Mouse (Mus musculus) forebrain, embryonic 15.5 days (tissue): ENCODE results near the gene Cd46. TPM values are rescaled to one million over a fixed set of nuclear protein-coding genes. Genes with fewer than 3 reads are reported as not detected.

ENCODE experiments used
- ATAC-seq: fragments of 200-750 bp; cut with Nextera tagmentation; replicated peaks from 2 replicates; pipeline ENCODE4 v1.8.0; 2017; ENCODE audit warnings: mild to moderate bottlenecking, moderate TSS enrichment, moderate library complexity
- H3K27ac ChIP-seq: fragments of 300-500 bp; sonication (generic); replicated peaks from 2 replicates; pipeline ENCODE4 v1.5.1; 2015; ENCODE audit warnings: mild to moderate bottlenecking, inconsistent platforms
- H3K27me3 ChIP-seq: fragments of 300-500 bp; sonication (generic); 2 replicates; pipeline ENCODE4 v1.6.1; 2015; ENCODE audit warnings: inconsistent platforms
- H3K36me3 ChIP-seq: fragments of 300-500 bp; sonication (generic); 2 replicates; pipeline ENCODE4 v1.6.1; 2015; ENCODE audit warnings: mild to moderate bottlenecking, inconsistent platforms
- H3K4me1 ChIP-seq: fragments of 300-500 bp; sonication (generic); 2 replicates; pipeline ENCODE4 v1.6.1; 2015; ENCODE audit warnings: inconsistent platforms
- H3K4me2 ChIP-seq: fragments of 300-500 bp; sonication (generic); replicated peaks from 2 replicates; pipeline ENCODE4 v1.6.1; 2015; ENCODE audit warnings: mild to moderate bottlenecking, inconsistent platforms
- H3K4me3 ChIP-seq: fragments of 300-500 bp; sonication (generic); 2 replicates; pipeline ENCODE4 v1.5.1; 2015; ENCODE audit warnings: mild to moderate bottlenecking, inconsistent platforms
- H3K9ac ChIP-seq: fragments of 300-500 bp; sonication (generic); replicated peaks from 2 replicates; pipeline ENCODE4 v1.6.1; 2015; ENCODE audit warnings: mild to moderate bottlenecking, inconsistent platforms
- H3K9me3 ChIP-seq: fragments of 300-500 bp; sonication (generic); 2 replicates; pipeline ENCODE4 v1.6.1; 2016; ENCODE audit warnings: inconsistent platforms
- WGBS: fragments of 180-500 bp; shearing (Covaris S2); methylation state at CpG from one replicate; pipeline ENCODE4 v1.1.7; 2015; ENCODE audit warnings: mixed read lengths; 5-methylcytosine and 5-hydroxymethylcytosine counted together
- polyA plus RNA-seq: library from polyadenylated mRNA; unstranded; fragments of >200 nt; fragmentation: Nextera tagmentation; extraction: Ambion mirVana; gene quantifications from 2 replicates; pipeline ENCODE4 v1.2.1, GENCODE M21; 2015

Cd46 gene
- polyA plus RNA-seq, 1 experiment from 2014 or later: 1.2 TPM

DNA sequence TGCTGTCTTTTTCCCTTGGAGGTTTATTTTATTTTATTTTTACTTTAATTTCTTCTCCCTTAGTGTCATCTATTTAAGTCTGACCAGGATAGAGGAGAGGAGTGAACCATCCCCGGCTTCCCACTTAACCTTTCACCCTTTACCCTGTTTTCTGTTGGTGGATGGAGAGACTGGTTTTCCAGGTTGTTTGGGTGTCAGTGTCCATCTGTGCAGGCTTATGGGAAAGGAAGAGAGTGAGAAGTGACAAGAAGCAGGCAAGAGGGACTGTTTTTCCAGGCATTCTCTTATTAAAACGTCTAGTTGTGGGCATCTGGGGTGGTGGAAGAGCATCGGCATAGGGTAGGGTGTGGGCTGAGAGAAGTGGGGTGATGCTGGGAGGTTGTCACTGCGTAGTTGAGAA lies 74.4 kb downstream of the Cd46 start:
- Histone ChIP-seq H3K27ac (0 out of 2 replicates have a peak overlapping the region, but pooled peaks have one; percentile 72), H3K4me2 (0 out of 2 replicates have a peak overlapping the region, but pooled peaks have one; percentile 40)
- ATAC-seq: no peak

GRCm38 (mm10) chr1:195016811-195017501 lies 75.1 kb downstream of the Cd46 start:
- H3K27me3 ChIP-seq: no peaks in the 10 kb centered on the region
- H3K4me1 ChIP-seq: peaks cover 10% of the 10 kb centered on the region
- no peaks in the 10 kb centered on the region for H3K9me3 ChIP-seq
- peak overlapping the region; percentile 40 for H3K4me2 ChIP-seq
- peak overlapping the region; percentile 19 for H3K4me3 ChIP-seq
- 56% methylated on average over 11 of the region's 11 CpGs for WGBS
- peak overlapping the region; percentile 38; the same call in 1 of the 2 replicates for H3K9ac ChIP-seq
- H3K36me3 ChIP-seq: no peaks in the 10 kb centered on the region
- peak; percentile 85 for ATAC-seq
- peak overlapping the region; percentile 72 for H3K27ac ChIP-seq

More for the DNA sequence above, 74.4 kb downstream of the Cd46 start:
- Histone ChIP-seq H3K36me3 (no peaks in the 10 kb centered on the region), H3K4me1 (peaks cover 10% of the 10 kb centered on the region), H3K4me3 (no peak overlapping the region), H3K27me3 (no peaks in the 10 kb centered on the region), H3K9ac (no peak overlapping the region), H3K9me3 (no peaks in the 10 kb centered on the region)
- WGBS: 85% methylated on average over 4 of the region's 4 CpGs

DNA sequence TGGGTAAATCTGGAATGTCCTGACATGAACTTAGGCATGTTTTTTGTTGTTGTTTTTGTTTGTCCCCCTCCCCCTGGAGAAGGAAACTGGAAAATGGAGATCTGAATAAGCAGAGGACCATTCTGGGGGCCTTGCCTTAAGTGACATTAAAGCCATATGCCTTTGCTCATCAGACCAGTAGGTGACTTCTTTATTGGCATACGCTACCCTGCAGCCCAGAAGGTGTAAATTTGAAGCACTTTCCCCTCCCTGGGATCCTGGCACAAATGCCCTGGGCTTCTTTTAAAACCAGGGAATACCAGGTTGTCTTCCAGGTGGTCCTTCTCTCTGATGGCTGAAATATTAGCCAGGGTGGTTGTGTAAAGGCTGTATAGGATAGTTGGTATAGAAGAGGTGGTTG lies 76.8 kb downstream of the Cd46 start:
- Histone ChIP-seq H3K36me3 (no peaks in the 10 kb centered on the region), H3K27me3 (no peaks in the 10 kb centered on the region), H3K9ac (no peak overlapping the region), H3K4me1 (peaks cover 10% of the 10 kb centered on the region), H3K27ac (no peak overlapping the region), H3K4me2 (no peak overlapping the region), H3K4me3 (no peak overlapping the region), H3K9me3 (no peaks in the 10 kb centered on the region)
- ATAC-seq: no peak
- 87% methylated on average over 1 of the region's 1 CpGs for WGBS

DNA sequence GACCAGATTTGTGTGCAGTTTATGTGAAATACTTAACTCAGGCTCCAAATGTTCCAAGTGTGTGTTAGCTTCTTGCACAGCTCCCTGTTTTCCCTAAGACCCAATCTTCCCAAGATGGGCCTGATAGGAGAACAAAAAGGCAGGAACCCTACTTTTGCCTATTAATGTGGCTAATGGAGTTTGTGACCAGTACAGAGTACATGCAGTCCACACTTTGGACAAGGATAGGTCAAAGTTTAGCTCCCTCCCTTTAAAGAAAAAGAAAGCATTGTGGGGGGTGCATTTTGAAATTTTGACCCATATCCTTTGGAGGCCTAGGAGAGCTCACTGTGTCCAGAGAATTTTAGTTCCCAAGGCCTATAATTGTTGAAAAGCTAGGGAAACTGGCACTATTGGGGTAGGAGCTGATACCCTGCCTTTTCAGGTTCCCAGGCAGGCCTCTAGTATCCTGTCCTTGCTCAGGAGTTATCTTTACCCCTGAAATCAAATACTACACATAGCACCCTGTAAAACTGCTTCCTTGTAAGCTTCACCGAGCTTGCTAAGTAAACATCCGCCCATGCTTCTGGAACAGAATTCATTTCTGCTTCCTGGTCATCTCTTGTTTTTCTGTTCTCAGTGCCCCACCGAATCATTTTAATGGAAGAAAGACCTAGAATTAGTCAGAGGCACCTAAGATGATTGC lies 77.7 kb downstream of the Cd46 start:
- ATAC-seq: no peak
- Histone ChIP-seq H3K9me3 (no peaks in the 10 kb centered on the region), H3K4me3 (no peak overlapping the region), H3K9ac (no peak overlapping the region), H3K4me1 (peaks cover 10% of the 10 kb centered on the region), H3K36me3 (no peaks in the 10 kb centered on the region), H3K27ac (no peak overlapping the region), H3K4me2 (no peak overlapping the region), H3K27me3 (no peaks in the 10 kb centered on the region)
- WGBS: 95% methylated on average over 3 of the region's 3 CpGs

- 87% methylated on average over 2 of the region's 2 CpGs for WGBS
- H3K4me3 ChIP-seq: no peak overlapping the region
These were observed 79.5 kb downstream of the Cd46 start for GRCm38 (mm10) chr1:195012531-195012930.

GRCm38 (mm10) chr1:195006267-195006666 lies 85.8 kb downstream of the Cd46 start:
- no peak overlapping the region for H3K4me3 ChIP-seq
- ATAC-seq: no peak
- H3K9me3 ChIP-seq: no peaks in the 10 kb centered on the region

More at GRCm38 (mm10) chr1:195012531-195012930, 79.5 kb downstream of the Cd46 start:
- H3K9me3 ChIP-seq: no peaks in the 10 kb centered on the region
- H3K36me3 ChIP-seq: no peaks in the 10 kb centered on the region
- H3K27ac ChIP-seq: no peak overlapping the region
- no peaks in the 10 kb centered on the region for H3K27me3 ChIP-seq
- no peak overlapping the region for H3K4me2 ChIP-seq
- no peak overlapping the region for H3K9ac ChIP-seq
- H3K4me1 ChIP-seq: peaks cover 5% of the 10 kb centered on the region
- no peak for ATAC-seq

GRCm38 (mm10) chr1:195004194-195004593 lies 87.9 kb downstream of the Cd46 start:
- WGBS: 82% methylated on average over 1 of the region's 1 CpGs
- no peak for ATAC-seq
- Histone ChIP-seq H3K9ac (no peak overlapping the region), H3K4me2 (no peak overlapping the region), H3K4me3 (no peak overlapping the region), H3K36me3 (no peaks in the 10 kb centered on the region), H3K27ac (no peak overlapping the region), H3K27me3 (no peaks in the 10 kb centered on the region), H3K4me1 (no peaks in the 10 kb centered on the region), H3K9me3 (no peaks in the 10 kb centered on the region)

More at GRCm38 (mm10) chr1:195006267-195006666, 85.8 kb downstream of the Cd46 start:
- H3K27me3 ChIP-seq: no peaks in the 10 kb centered on the region
- no peaks in the 10 kb centered on the region for H3K4me1 ChIP-seq
- H3K4me2 ChIP-seq: no peak overlapping the region
- H3K9ac ChIP-seq: no peak overlapping the region
- H3K36me3 ChIP-seq: no peaks in the 10 kb centered on the region
- H3K27ac ChIP-seq: no peak overlapping the region

- H3K9ac ChIP-seq: no peak overlapping the region
- H3K4me1 ChIP-seq: no peaks in the 10 kb centered on the region
- no peak overlapping the region for H3K4me2 ChIP-seq
- H3K36me3 ChIP-seq: no peaks in the 10 kb centered on the region
- ATAC-seq: no peak
- H3K27me3 ChIP-seq: no peaks in the 10 kb centered on the region
- no peak overlapping the region for H3K4me3 ChIP-seq
- H3K27ac ChIP-seq: no peak overlapping the region
- 84% methylated on average over 4 of the region's 4 CpGs for WGBS
- H3K9me3 ChIP-seq: no peaks in the 10 kb centered on the region
These were observed 88.7 kb downstream of the Cd46 start for GRCm38 (mm10) chr1:195003328-195003727.

DNA sequence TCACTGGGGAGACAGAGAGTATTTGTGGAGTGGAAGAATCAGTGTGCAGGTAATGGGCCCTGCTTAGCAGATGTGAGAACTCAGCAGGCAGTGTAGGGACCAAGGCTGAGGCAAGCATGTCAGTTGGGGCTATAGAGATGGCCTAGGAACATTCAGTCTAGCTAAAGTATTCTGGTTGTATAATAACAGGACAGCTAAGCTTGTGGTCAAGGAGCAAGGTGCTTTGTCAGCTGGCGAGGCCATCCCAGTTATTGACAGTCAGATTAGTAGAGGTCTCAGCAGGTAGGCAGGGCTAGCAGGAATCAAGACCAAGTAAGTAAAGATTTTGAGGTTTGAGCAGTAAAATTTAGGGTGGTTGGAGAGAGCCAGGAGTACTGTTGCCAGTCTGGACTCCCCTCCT lies 93.7 kb downstream of the Cd46 start:
- Histone ChIP-seq H3K36me3 (no peaks in the 10 kb centered on the region), H3K4me2 (no peak overlapping the region), H3K4me1 (no peaks in the 10 kb centered on the region), H3K4me3 (no peak overlapping the region), H3K9me3 (no peaks in the 10 kb centered on the region), H3K9ac (no peak overlapping the region), H3K27me3 (no peaks in the 10 kb centered on the region), H3K27ac (no peak overlapping the region)
- 91% methylated on average over 1 of the region's 1 CpGs for WGBS
- ATAC-seq: no peak

GRCm38 (mm10) chr1:194995196-194995595 lies 96.9 kb downstream of the Cd46 start:
- ATAC-seq: no peak
- Histone ChIP-seq H3K27me3 (no peaks in the 10 kb centered on the region), H3K9me3 (no peaks in the 10 kb centered on the region), H3K36me3 (no peaks in the 10 kb centered on the region), H3K4me3 (no peak overlapping the region), H3K4me2 (no peak overlapping the region), H3K4me1 (no peaks in the 10 kb centered on the region), H3K27ac (no peak overlapping the region), H3K9ac (no peak overlapping the region)
- WGBS: 92% methylated on average over 2 of the region's 2 CpGs

GRCm38 (mm10) chr1:194994262-194994661 lies 97.8 kb downstream of the Cd46 start:
- no peaks in the 10 kb centered on the region for H3K27me3 ChIP-seq
- H3K4me3 ChIP-seq: no peak overlapping the region
- no peak overlapping the region for H3K4me2 ChIP-seq
- WGBS: 79% methylated on average over 5 of the region's 5 CpGs
- ATAC-seq: no peak
- H3K9ac ChIP-seq: no peak overlapping the region
- no peaks in the 10 kb centered on the region for H3K36me3 ChIP-seq
- no peak overlapping the region for H3K27ac ChIP-seq
- no peaks in the 10 kb centered on the region for H3K4me1 ChIP-seq
- no peaks in the 10 kb centered on the region for H3K9me3 ChIP-seq

DNA sequence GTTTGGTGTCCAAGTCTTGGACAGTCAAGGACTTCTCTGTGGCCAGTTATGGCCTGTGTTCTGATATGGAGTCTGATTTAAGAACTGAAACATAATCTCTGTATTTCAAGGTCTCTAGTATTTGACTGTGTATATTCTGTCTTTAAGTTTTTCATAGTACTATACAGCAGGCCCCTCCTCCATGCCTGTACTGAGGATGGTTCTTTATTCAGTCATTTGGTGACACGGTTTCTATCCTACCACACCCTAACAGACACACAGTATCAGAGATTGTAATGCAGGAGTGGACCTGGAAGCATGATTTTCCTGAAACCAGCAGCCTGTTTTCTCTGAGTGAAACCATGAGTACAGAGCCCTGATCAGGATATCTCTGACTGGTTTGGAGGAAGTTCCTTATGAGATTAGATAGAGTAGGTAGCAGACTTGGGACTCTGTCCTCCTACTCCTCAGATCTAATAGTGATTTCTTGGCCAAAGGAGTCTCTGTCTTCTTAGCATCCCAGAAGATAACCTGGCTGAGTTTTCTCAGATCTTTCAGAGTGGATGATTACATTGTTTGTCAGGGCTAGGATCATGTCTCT lies 98.5 kb downstream of the Cd46 start:
- Histone ChIP-seq H3K4me1 (no peaks in the 10 kb centered on the region), H3K4me2 (no peak overlapping the region), H3K27ac (no peak overlapping the region), H3K9me3 (no peaks in the 10 kb centered on the region), H3K4me3 (no peak overlapping the region), H3K9ac (no peak overlapping the region), H3K27me3 (no peaks in the 10 kb centered on the region), H3K36me3 (no peaks in the 10 kb centered on the region)
- 94% methylated on average over 1 of the region's 1 CpGs for WGBS
- ATAC-seq: no peak
